Mouse (Mus musculus): Measurements from ENCODE around the gene Ifi35. TPM values are rescaled to one million over a fixed set of nuclear protein-coding genes. Genes with fewer than 3 reads are reported as not detected.

The Ifi35 gene
- polyA plus RNA-seq (2012): 20.0 and 23.7 TPM in 2 replicates

GRCm38 (mm10) chr11:101448274-101448746, at the start of gene Ifi35:
Gene Ifi35 (plus strand): TSS chr11:101448407.

GRCm38 (mm10) chr11:101417101-101417855, 30.9 kb upstream of the Ifi35 start, which contains the start of gene Aarsd1:
Gene Aarsd1 (minus strand): TSS chr11:101417615.

DNA sequence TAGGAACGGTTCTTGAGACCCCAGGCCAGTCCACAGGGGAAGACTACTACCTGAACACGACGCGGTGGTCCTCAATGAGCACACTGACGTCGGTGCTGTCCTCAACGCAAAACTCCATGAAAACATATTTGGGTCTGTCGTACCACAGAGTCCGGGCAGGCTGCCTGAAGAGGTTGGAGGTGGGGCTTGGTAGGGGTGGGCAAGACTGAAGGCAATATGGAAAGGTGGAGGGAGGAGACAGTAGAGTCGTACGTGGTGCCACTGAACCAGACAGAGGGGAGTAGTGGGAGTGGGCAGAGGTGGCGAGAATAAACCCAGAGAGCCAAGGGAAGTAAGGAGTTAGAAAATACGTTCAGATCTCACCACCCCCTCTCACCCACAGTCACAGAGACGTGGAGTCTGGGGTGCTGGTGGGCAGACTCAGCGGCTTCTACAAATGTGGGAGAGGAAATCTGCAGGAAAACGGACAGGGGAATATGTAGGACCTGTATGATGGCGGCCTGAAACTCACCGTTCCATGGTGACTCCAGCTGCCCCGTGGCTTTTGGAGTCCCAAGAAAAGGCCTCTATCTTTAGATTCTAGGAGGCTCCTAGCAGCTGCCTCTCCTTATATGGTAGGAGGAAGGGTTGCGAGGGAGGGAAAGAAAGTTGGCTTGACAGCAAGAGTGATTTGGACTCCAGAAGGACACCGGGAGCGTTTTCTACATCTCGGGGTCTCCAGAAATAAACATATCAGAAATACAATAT, 23.9 kb upstream of the Ifi35 start, which contains the start of gene Gm27029:
Gene Gm27029 (minus strand): TSS at position 692 of the 747 bp plus-strand sequence.

GRCm38 (mm10) chr11:101424925-101425813, 23.0 kb upstream of the Ifi35 start, which contains the start of the genes Rundc1 and Ptges3l:
Gene Rundc1 (plus strand): TSS chr11:101425085.
Gene Ptges3l (minus strand): TSS chr11:101425333.

DNA sequence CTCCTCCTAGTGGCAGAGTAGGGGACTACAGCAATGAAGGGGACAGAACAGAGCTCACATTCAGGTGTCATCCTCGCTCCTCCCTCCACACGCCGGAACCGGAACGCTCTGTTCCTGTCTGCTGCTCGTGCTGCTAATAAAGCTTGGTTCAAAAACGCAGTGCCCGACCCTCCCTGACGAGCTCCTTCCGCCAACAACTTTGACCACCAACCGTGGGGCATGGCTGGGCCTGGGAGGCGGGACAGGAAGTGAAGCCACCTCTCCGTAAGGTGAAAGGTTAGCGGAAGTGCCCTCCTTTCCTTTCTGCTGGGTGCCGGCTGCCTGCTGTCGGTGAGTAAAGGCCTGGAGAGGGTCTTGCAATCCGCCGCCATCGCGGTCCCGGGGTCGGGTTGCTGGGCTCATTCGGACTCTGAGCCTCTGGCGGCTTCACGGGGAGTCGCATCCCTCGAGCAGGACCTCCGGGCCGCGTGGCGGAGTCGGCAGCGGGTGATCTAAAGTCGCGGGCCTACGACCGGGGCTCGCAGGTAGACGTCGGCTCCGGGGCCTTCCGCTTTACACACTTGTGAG, 6.0 kb upstream of the Ifi35 start, which contains the start of gene Rpl27:
Gene Rpl27 (plus strand): TSS at position 172 of the 567 bp plus-strand sequence.

GRCm38 (mm10) chr11:101464211-101465100, 16.2 kb downstream of the Ifi35 start, which contains the start of gene Rnd2:
Gene Rnd2 (plus strand): TSS chr11:101464999.

GRCm38 (mm10) chr11:101465869-101466551, 17.8 kb downstream of the Ifi35 start, which contains the start of gene Vat1:
Gene Vat1 (minus strand): TSS chr11:101466230.

Other genes with a start within 250 kb of the Ifi35 start
- gene Ezh1, start 221.9 kb upstream of the Ifi35 start, polyA plus RNA-seq (2012): 4.0 and 4.4 TPM in 2 replicates
- 0.44 TPM in 1 of 2 replicates, not detected in the other for gene Ramp2, start 202.4 kb upstream of the Ifi35 start, polyA plus RNA-seq (2012)
- gene Vps25, start 194.7 kb upstream of the Ifi35 start, polyA plus RNA-seq (2012): 95.7 and 108 TPM in 2 replicates
- 0.48 and 1.5 TPM in 2 replicates for gene Wnk4, start 187.8 kb upstream of the Ifi35 start, polyA plus RNA-seq (2012)
- gene Cntd1, start 169.4 kb upstream of the Ifi35 start, polyA plus RNA-seq (2012): 0.18 and 0.28 TPM in 2 replicates
- 27.4 and 27.5 TPM in 2 replicates for gene Coa3, start 169.3 kb upstream of the Ifi35 start, polyA plus RNA-seq (2012)
- gene Becn1, start 146.1 kb upstream of the Ifi35 start, polyA plus RNA-seq (2012): 116 and 157 TPM in 2 replicates
- 57.6 and 67.2 TPM in 2 replicates for gene Psme3, start 132.2 kb upstream of the Ifi35 start, polyA plus RNA-seq (2012)
- gene Aoc2, start 123.3 kb upstream of the Ifi35 start, polyA plus RNA-seq (2012): 3.4 and 5.3 TPM in 2 replicates
- gene Aoc3, start 117.8 kb upstream of the Ifi35 start, polyA plus RNA-seq (2012): 0.09 TPM in 1 of 2 replicates, not detected in the other
- not detected in 2 replicates for gene G6pc, start 80.8 kb upstream of the Ifi35 start, polyA plus RNA-seq (2012)
- gene Aarsd1, start 30.8 kb upstream of the Ifi35 start, polyA plus RNA-seq (2012): 67.2 and 86.7 TPM in 2 replicates
- 1.2 and 1.4 TPM in 2 replicates for gene Gm27029, start 23.6 kb upstream of the Ifi35 start, polyA plus RNA-seq (2012)
- gene Rundc1, start 23.3 kb upstream of the Ifi35 start, polyA plus RNA-seq (2012): 5.6 and 7.3 TPM in 2 replicates
- gene Ptges3l, start 23.1 kb upstream of the Ifi35 start, polyA plus RNA-seq (2012): 0.53 and 1.1 TPM in 2 replicates
- 714 and 821 TPM in 2 replicates for gene Rpl27, start 6.1 kb upstream of the Ifi35 start, polyA plus RNA-seq (2012)
- gene Rnd2, start 16.6 kb downstream of the Ifi35 start, polyA plus RNA-seq (2012): 7.8 and 12.1 TPM in 2 replicates
- gene Vat1, start 17.8 kb downstream of the Ifi35 start, polyA plus RNA-seq (2012): 200 and 226 TPM in 2 replicates
- gene Brca1, start 103.5 kb downstream of the Ifi35 start, polyA plus RNA-seq (2012): 7.4 and 9.3 TPM in 2 replicates
- gene Nbr1, start 103.7 kb downstream of the Ifi35 start, polyA plus RNA-seq (2012): 43.7 and 46.7 TPM in 2 replicates
- 1.6 and 2.5 TPM in 2 replicates for gene Tmem106a, start 133.8 kb downstream of the Ifi35 start, polyA plus RNA-seq (2012)
- gene Gm11634, start 150.8 kb downstream of the Ifi35 start, polyA plus RNA-seq (2012): not detected in 2 replicates
- gene Rdm1, start 178.8 kb downstream of the Ifi35 start, polyA plus RNA-seq (2012): 3.7 and 8.7 TPM in 2 replicates
- gene Arl4d, start 217.1 kb downstream of the Ifi35 start, polyA plus RNA-seq (2012): 3.3 and 4.0 TPM in 2 replicates